Mouse (Mus musculus) hindbrain, embryonic 11.5 days (tissue): ENCODE measurements around the gene Fmn2. TPM values are rescaled to one million over a fixed set of nuclear protein-coding genes. Genes with fewer than 3 reads are reported as not detected.

Source experiments
- ATAC-seq: fragments of 200-750 bp; cut with Nextera tagmentation; 2 replicates; pipeline ENCODE4 v1.8.0; 2017; ENCODE audit warnings: mild to moderate bottlenecking, moderate TSS enrichment, moderate library complexity; ENCODE audit not compliant: low FRiP score
- DNase-seq: peaks from one replicate; pipeline ENCODE4 v3.0.0-alpha.2; 2015; ENCODE audit warnings: low spot score
- H3K27ac ChIP-seq: fragments of 300-500 bp; sonication (generic); 2 replicates; pipeline ENCODE4 v1.5.1; 2014; ENCODE audit warnings: mild to moderate bottlenecking, low read depth, low read length
- H3K27me3 ChIP-seq: fragments of 300-500 bp; sonication (generic); 2 replicates; pipeline ENCODE4 v1.6.1; 2014; ENCODE audit warnings: mild to moderate bottlenecking, low read length, moderate library complexity, mixed read lengths; ENCODE audit not compliant: control insufficient read depth, insufficient read depth
- H3K36me3 ChIP-seq: fragments of 300-500 bp; sonication (generic); 2 replicates; pipeline ENCODE4 v1.6.1; 2014; ENCODE audit warnings: mild to moderate bottlenecking, low read length, moderate library complexity, mixed read lengths; ENCODE audit not compliant: control insufficient read depth, insufficient read depth
- H3K4me1 ChIP-seq: fragments of 300-500 bp; sonication (generic); replicated peaks from 2 replicates; pipeline ENCODE4 v1.6.1; 2014; ENCODE audit warnings: low read length, mixed read lengths; ENCODE audit not compliant: control insufficient read depth, insufficient read depth
- H3K4me2 ChIP-seq: fragments of 300-500 bp; sonication (generic); replicated peaks from 2 replicates; pipeline ENCODE4 v1.6.1; 2014; ENCODE audit warnings: mild to moderate bottlenecking, low read depth, low read length
- H3K4me3 ChIP-seq: fragments of 300-500 bp; sonication (generic); 2 replicates; pipeline ENCODE4 v1.5.1; 2014; ENCODE audit warnings: low read depth, low read length
- H3K9ac ChIP-seq: fragments of 300-500 bp; sonication (generic); 2 replicates; pipeline ENCODE4 v1.6.1; 2014; ENCODE audit warnings: low read depth, low read length
- H3K9me3 ChIP-seq: fragments of 300-500 bp; sonication (generic); 2 replicates; pipeline ENCODE4 v1.6.1; 2016; ENCODE audit warnings: low read length; ENCODE audit not compliant: control insufficient read depth
- WGBS: fragments of 180-500 bp; shearing (Covaris S2); extraction: QIAGEN DNeasy Blood & Tissue Kit; methylation state at CpG from one replicate; pipeline ENCODE4 v1.1.7; 2014; 5-methylcytosine and 5-hydroxymethylcytosine counted together
- polyA plus RNA-seq: library from polyadenylated mRNA; unstranded; fragments of >200 nt; fragmentation: Nextera tagmentation; extraction: Ambion mirVana; gene quantifications from 2 replicates; pipeline ENCODE4 v1.2.1, GENCODE M21; 2014

Fmn2 gene
- polyA plus RNA-seq, 1 experiment from 2014 or later = 11.3 TPM

DNA sequence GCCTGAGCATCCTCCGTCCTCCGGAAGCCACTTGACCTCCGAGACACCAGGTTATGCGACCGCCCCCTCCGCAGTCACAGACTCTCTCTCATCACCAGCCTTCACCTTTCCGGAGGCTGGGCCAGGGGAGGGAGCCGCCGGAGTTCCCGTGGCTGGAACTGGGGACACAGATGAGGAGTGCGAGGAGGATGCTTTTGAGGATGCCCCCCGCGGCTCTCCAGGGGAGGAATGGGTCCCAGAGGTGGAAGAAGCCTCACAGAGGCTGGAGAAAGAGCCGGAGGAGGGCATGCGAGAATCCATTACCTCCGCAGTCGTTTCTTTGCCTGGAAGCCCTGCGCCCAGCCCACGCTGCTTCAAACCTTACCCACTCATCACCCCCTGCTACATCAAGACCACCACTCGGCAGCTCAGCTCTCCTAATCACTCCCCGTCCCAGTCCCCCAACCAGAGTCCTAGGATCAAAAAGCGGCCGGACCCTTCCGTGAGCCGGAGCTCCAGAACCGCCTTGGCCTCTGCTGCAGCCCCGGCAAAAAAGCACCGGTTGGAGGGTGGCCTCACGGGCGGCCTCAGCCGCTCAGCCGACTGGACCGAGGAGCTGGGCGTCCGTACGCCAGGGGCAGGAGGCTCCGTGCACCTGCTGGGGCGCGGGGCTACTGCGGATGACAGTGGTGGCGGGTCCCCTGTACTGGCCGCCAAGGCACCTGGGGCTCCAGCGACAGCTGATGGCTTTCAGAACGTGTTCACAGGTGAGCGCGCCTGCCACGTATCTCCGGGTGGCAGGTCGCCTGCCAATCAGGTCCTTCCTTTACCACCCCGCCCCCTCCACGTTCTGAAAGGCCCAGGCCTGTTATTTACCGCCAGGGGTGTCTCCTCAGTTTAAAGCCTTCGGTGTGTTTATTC lies 1.5 kb downstream of the Fmn2 start:
- H3K9ac ChIP-seq = peak overlapping the region; percentile 84
- peak overlapping the region; percentile 95 for H3K27ac ChIP-seq
- no peaks in the 10 kb centered on the region; the same call in 1 of the 2 replicates for H3K4me1 ChIP-seq
- peak overlapping the region; percentile 80 for H3K4me3 ChIP-seq
- H3K27me3 ChIP-seq = no peaks in the 10 kb centered on the region
- ATAC-seq = peak; percentile 41
- 1% methylated on average over 53 of the region's 53 CpGs for WGBS
- DNase-seq = peak; percentile 47
- peak overlapping the region; percentile 90 for H3K4me2 ChIP-seq
- H3K9me3 ChIP-seq = no peaks in the 10 kb centered on the region
- no peaks in the 10 kb centered on the region for H3K36me3 ChIP-seq

DNA sequence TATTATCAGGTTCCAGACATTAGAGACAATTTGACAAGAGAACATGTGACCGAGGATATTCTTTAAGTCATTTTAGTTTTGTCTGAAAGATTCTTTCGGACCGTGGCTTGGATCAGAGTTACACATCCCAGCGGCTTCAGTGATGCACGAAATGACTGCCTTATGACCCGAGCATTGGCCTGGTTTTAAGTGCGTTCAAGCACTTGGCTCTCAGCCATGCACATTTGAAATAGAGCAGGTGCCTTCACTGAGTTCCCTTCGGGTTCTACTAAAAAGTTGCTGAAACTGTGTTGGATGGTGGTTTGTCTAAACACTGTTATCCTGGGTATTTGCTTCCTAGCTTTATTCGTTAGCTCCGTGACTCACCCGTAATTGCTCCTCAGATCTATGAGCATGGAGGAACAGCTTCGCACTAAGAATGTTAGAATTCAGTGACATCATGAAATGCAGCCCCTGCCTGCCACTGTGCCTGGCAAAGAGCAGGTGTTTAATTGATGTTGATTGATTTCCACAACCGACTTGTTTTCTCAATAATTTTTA lies 7.0 kb downstream of the Fmn2 start:
- Histone ChIP-seq H3K4me1 (no peaks in the 10 kb centered on the region; the same call in 1 of the 2 replicates), H3K27me3 (no peaks in the 10 kb centered on the region), H3K27ac (no peak overlapping the region), H3K9ac (no peak overlapping the region), H3K4me2 (no peak overlapping the region), H3K9me3 (no peaks in the 10 kb centered on the region), H3K36me3 (no peaks in the 10 kb centered on the region), H3K4me3 (no peak overlapping the region)
- WGBS = 79% methylated on average over 13 of the region's 13 CpGs
- no peak for ATAC-seq
- no peak for DNase-seq

DNA sequence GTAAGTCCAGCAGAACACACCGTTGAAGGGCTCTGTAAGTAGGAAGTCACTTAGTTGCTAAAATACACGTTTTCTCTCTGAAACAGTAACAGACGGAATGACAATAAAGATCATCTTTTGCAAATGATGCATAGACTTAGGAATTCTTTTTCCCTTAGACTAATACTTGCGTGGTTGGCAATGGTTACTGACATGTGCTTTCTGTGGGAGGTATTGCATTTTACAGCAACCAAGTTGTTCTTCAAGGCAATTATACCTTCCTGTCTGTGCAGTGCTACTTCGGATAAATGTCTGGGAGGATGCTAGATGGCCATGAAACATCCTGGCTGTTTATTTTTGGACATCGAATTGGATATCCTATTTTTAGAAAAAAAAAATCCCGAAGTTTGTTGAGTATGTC lies 11.8 kb downstream of the Fmn2 start:
- ATAC-seq = no peak
- no peak overlapping the region for H3K27ac ChIP-seq
- H3K4me2 ChIP-seq = no peak overlapping the region
- no peaks in the 10 kb centered on the region for H3K36me3 ChIP-seq
- H3K4me1 ChIP-seq = no peaks in the 10 kb centered on the region
- H3K9ac ChIP-seq = no peak overlapping the region
- H3K9me3 ChIP-seq = no peaks in the 10 kb centered on the region
- WGBS = 92% methylated on average over 7 of the region's 7 CpGs
- no peak for DNase-seq
- H3K4me3 ChIP-seq = no peak overlapping the region
- no peaks in the 10 kb centered on the region for H3K27me3 ChIP-seq

DNA sequence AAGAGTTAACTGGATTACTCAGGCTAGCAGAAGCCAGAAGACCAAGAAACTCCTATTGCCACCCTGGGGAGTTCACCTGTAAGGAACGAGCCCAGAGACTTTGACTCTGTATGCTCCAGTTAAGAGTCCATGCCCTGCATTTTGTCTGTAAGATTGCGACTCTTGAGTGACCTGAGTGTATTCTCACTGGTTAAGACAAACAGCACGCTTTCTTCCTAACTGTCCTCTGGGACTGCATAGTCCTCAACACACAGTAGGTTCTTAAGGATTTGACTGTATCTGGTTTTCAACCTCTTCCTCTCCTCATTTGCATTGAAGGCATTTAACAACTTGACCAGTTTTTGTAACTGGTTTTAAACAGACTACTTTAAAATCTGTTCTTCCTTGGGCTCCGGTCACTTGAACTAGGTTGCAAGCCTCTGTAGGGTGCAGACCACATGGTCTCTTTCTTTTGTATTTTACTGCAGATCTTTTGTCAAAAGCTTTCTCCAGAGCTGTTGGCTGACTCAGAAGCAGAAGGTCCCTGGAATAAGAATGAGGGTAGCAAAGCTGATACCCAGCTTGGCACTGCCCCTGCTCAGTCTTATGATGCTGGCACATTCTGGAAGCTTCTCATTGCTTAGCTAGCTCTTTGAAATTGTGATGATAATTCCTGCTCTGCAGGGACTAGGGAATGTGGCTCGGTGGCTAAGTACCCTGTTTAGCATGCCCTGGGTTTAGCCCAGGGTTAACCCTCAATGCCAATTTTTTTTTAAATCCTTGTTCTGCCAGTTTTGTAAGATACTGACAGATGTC lies 20.5 kb downstream of the Fmn2 start:
- Histone ChIP-seq H3K4me2 (no peak overlapping the region), H3K9me3 (no peaks in the 10 kb centered on the region), H3K9ac (no peak overlapping the region), H3K27ac (no peak overlapping the region), H3K4me1 (no peaks in the 10 kb centered on the region), H3K4me3 (no peak overlapping the region), H3K27me3 (no peaks in the 10 kb centered on the region), H3K36me3 (no peaks in the 10 kb centered on the region)
- DNase-seq (no peak), ATAC-seq (no peak)
- WGBS = 73% methylated on average over 5 of the region's 5 CpGs

DNA sequence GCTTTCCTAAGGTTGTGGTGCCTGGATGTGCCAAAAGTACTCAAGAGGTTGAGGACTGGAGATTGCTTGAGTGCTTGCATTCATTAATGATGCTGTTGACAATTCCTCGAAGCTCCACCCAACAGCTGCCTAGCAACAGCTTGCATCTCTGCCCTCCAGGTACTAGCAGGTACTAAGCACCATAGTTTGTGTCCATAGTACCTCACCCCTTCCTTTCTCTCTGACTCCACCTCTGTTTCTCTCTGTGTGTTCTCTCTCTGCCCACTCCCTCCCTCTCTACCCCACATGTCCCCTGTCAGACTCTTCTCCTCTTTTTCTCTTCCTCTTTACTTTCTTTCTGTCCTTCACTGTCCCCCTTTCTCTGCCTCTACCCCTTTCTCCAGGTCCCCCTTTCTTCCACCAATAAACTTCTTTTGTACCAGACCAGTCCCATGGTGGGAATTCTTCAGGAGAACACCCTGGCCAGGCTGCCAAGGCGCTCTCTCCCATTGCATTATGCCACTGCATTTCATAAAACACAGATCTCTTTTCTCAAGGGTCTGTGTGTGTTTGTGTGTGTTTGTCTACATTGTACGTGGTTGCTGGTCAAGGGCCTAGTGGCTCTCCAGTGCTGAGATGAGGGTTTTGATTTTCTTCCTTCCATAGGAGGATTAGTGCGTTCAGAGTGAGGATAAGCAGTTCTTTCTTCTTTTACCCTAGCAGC lies 21.3 kb downstream of the Fmn2 start:
- no peaks in the 10 kb centered on the region for H3K36me3 ChIP-seq
- no peak overlapping the region for H3K4me3 ChIP-seq
- H3K27me3 ChIP-seq = no peaks in the 10 kb centered on the region
- no peaks in the 10 kb centered on the region for H3K4me1 ChIP-seq
- H3K9me3 ChIP-seq = no peaks in the 10 kb centered on the region
- H3K9ac ChIP-seq = no peak overlapping the region
- H3K4me2 ChIP-seq = no peak overlapping the region
- ATAC-seq = no peak
- WGBS = 74% methylated on average over 4 of the region's 4 CpGs
- H3K27ac ChIP-seq = no peak overlapping the region
- DNase-seq = no peak

DNA sequence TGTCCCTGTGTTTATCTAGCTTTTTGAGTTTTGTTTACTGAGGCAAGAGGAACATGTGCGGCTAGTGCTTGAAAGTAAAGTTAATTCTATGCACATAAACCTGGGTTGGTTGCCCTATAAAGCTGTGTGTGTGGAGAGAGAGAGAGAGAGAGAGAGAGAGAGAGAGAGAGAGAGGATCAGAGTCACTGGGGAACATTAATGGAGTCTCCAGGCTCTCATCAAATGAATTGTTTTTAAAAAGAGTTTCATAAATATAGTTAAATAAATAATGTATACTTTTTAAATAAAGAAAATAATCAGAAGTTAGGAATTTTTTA lies 21.8 kb downstream of the Fmn2 start:
- Histone ChIP-seq H3K36me3 (no peaks in the 10 kb centered on the region), H3K4me2 (no peak overlapping the region), H3K27ac (no peak overlapping the region), H3K4me1 (no peaks in the 10 kb centered on the region), H3K9me3 (no peaks in the 10 kb centered on the region), H3K27me3 (no peaks in the 10 kb centered on the region), H3K4me3 (no peak overlapping the region), H3K9ac (no peak overlapping the region)
- WGBS = 66% methylated on average over 1 of the region's 1 CpGs
- no peak for ATAC-seq
- DNase-seq = no peak

DNA sequence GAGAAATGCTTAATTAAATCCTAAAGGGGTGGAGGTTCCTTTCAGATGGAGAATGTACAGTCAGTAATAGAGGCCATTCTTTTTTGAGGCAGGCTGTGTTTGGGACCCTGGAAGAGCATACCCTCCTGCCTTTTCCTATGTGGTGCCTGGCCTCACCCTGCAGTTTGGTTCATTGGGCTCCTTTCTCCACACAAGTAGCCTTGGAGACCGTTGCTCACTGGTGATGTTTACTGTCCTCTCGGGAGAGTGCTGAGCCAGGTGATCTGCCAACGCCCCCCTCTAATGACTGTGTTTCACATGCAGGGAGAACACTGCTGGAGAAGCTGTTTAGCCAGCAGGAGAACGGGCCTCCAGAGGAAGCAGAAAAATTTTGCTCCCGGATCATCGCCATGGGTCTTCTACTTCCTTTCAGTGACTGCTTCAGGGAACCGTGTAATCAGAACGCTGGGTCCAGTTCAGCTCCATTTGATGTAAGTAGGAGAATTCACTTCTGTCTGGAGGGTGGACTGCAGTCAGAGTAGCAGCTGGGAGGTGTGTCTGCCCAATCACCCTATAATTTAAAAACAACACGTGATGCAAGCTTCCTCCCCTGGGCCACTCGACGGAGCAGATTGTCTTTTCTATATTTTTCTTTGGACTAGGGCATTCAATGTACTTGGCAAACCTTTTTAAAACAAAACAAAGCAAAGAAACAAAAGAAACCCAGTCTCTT lies 35.3 kb downstream of the Fmn2 start:
- WGBS = 49% methylated on average over 11 of the region's 11 CpGs

DNA sequence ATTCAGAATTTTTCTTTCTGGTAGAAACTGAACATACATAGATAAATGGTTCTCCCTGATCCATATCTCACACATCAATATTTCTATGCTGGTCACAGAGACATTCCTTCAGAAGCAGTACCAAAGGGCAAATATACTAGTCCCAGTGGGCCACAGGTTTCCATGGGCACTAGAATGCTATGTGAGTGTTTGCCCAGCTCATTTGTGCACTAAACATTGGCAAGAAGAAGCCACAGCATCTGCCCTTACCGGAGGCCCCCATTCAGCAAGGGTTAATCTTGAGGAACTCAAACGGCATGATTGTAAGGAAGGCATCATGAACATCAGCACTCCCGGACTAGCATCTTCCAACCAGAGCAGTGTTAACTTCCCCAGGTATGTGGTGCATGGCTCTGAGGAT lies 35.9 kb downstream of the Fmn2 start:
- no peak overlapping the region for H3K4me3 ChIP-seq
- H3K4me2 ChIP-seq = no peak overlapping the region
- H3K9ac ChIP-seq = no peak overlapping the region
- 74% methylated on average over 3 of the region's 3 CpGs for WGBS
- ATAC-seq (peak; percentile 23; the same call in 1 of the 2 replicates), DNase-seq (peak; percentile 4)
- H3K36me3 ChIP-seq = no peaks in the 10 kb centered on the region
- H3K9me3 ChIP-seq = no peaks in the 10 kb centered on the region
- H3K4me1 ChIP-seq = no peaks in the 10 kb centered on the region
- H3K27ac ChIP-seq = no peak overlapping the region
- no peaks in the 10 kb centered on the region for H3K27me3 ChIP-seq

More for the DNA sequence above, 35.3 kb downstream of the Fmn2 start:
- no peak overlapping the region for H3K4me3 ChIP-seq
- H3K27me3 ChIP-seq = no peaks in the 10 kb centered on the region
- no peak overlapping the region for H3K9ac ChIP-seq
- H3K36me3 ChIP-seq = no peaks in the 10 kb centered on the region
- no peak overlapping the region for H3K4me2 ChIP-seq
- H3K9me3 ChIP-seq = no peaks in the 10 kb centered on the region
- no peak for DNase-seq
- no peaks in the 10 kb centered on the region for H3K4me1 ChIP-seq
- ATAC-seq = peak; percentile 69; the same call in 1 of the 2 replicates
- H3K27ac ChIP-seq = no peak overlapping the region
